Mouse (Mus musculus) forebrain, embryonic 11.5 days (tissue): ENCODE results near the gene Rab11fip3. TPM values are rescaled to one million over a fixed set of nuclear protein-coding genes. Genes with fewer than 3 reads are reported as not detected.

ENCODE experiments used
- ATAC-seq: fragments of 200-750 bp; cut with Nextera tagmentation; replicated peaks from 2 replicates; pipeline ENCODE4 v1.8.0; 2017; ENCODE audit warnings: moderate TSS enrichment; ENCODE audit not compliant: low FRiP score
- DNase-seq: peaks from one replicate; pipeline ENCODE4 v3.0.0-alpha.2; 2017; ENCODE audit warnings: low spot score
- H3K27ac ChIP-seq: fragments of 300-500 bp; sonication (generic); 2 replicates; pipeline ENCODE4 v1.5.1; 2014; ENCODE audit warnings: low read depth, low read length
- H3K27me3 ChIP-seq: fragments of 300-500 bp; sonication (generic); 2 replicates; pipeline ENCODE4 v1.6.1; 2014; ENCODE audit warnings: mild to moderate bottlenecking, low read length, mixed read lengths; ENCODE audit not compliant: control insufficient read depth, insufficient read depth
- H3K36me3 ChIP-seq: fragments of 300-500 bp; sonication (generic); 2 replicates; pipeline ENCODE4 v1.6.1; 2014; ENCODE audit warnings: mild to moderate bottlenecking, low read length, moderate library complexity, mixed read lengths; ENCODE audit not compliant: control insufficient read depth, insufficient read depth
- H3K4me1 ChIP-seq: fragments of 300-500 bp; sonication (generic); replicated peaks from 2 replicates; pipeline ENCODE4 v1.6.1; 2014; ENCODE audit warnings: low read length, mixed read lengths; ENCODE audit not compliant: control insufficient read depth, insufficient read depth
- H3K4me2 ChIP-seq: fragments of 300-500 bp; sonication (generic); 2 replicates; pipeline ENCODE4 v1.6.1; 2014; ENCODE audit warnings: low read depth, mild to moderate bottlenecking, low read length, moderate library complexity, mixed read lengths; ENCODE audit not compliant: severe bottlenecking
- H3K4me3 ChIP-seq: fragments of 300-500 bp; sonication (generic); 2 replicates; pipeline ENCODE4 v1.5.1; 2014; ENCODE audit warnings: low read depth, low read length
- H3K9ac ChIP-seq: fragments of 300-500 bp; sonication (generic); 2 replicates; pipeline ENCODE4 v1.6.1; 2014; ENCODE audit warnings: low read length
- H3K9me3 ChIP-seq: fragments of 300-500 bp; sonication (generic); 2 replicates; pipeline ENCODE4 v1.6.1; 2016; ENCODE audit warnings: low read length, mixed read lengths; ENCODE audit not compliant: control insufficient read depth
- WGBS: fragments of 180-500 bp; shearing (Covaris S2); extraction: QIAGEN DNeasy Blood & Tissue Kit; methylation state at CpG from one replicate; pipeline ENCODE4 v1.1.7; 2014; 5-methylcytosine and 5-hydroxymethylcytosine counted together
- polyA plus RNA-seq: library from polyadenylated mRNA; unstranded; fragments of >200 nt; fragmentation: Nextera tagmentation; extraction: Ambion mirVana; gene quantifications from 2 replicates; pipeline ENCODE4 v1.2.1, GENCODE M21; 2014

Gene Rab11fip3
- polyA plus RNA-seq, 1 experiment from 2014 or later = 35.1 TPM

DNA sequence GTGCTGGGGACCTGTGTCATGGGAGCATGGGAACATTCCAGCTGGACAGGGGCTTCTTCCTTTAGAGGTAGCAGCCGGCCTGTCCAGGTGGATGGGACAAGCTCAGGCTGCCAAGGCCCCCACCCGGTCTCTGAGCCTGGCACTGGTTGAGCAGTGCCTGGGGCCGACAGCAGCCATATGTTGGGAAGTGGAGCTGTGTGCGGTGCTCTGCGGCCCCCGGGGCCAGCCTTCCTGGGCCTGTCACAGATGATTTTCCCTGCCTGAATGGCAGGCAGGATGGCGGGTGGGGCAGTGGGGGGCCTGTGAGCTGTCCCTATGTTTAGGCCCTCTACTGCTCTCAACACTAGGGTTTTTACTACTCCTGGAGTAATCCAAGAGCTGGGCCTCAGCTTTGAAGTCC is 113.2 kb downstream of the Rab11fip3 start:
- Histone ChIP-seq H3K4me2 (no peak overlapping the region), H3K9me3 (no peaks in the 10 kb centered on the region), H3K9ac (no peak overlapping the region), H3K27me3 (peaks cover 23% of the 10 kb centered on the region), H3K36me3 (no peaks in the 10 kb centered on the region), H3K4me1 (peaks cover 9% of the 10 kb centered on the region; the same call in 1 of the 2 replicates), H3K27ac (no peak overlapping the region), H3K4me3 (no peak overlapping the region)
- ATAC-seq = no peak
- 90% methylated on average over 7 of the region's 7 CpGs for WGBS
- DNase-seq = no peak

DNA sequence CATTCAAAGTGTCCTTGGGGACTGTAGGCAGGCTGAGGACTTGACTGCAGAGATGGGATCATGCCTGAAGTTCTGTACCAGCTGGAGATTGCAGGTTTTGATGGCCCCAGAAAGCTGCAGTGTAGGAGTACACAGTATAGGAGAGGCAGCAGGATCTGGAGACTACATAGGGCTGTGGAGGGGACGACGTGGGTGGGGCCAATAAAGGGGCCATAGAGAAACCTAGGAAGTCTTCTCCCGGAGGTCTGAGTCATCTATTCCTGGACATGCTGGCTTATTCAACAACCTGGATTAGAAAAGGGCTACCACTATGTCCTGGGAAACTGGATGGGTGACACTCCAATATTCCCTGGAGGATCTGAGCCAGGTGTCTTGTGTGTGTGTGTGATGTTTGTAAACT is 113.6 kb downstream of the Rab11fip3 start:
- DNase-seq = no peak
- no peak overlapping the region for H3K4me3 ChIP-seq
- H3K4me2 ChIP-seq = no peak overlapping the region
- peaks cover 27% of the 10 kb centered on the region for H3K27me3 ChIP-seq
- H3K9me3 ChIP-seq = no peaks in the 10 kb centered on the region
- H3K36me3 ChIP-seq = no peaks in the 10 kb centered on the region
- 69% methylated on average over 3 of the region's 3 CpGs for WGBS
- no peak overlapping the region for H3K9ac ChIP-seq
- ATAC-seq = no peak
- peaks cover 9% of the 10 kb centered on the region; the same call in 1 of the 2 replicates for H3K4me1 ChIP-seq
- no peak overlapping the region for H3K27ac ChIP-seq

GRCm38 (mm10) chr17:25954671-25955070 is 114.7 kb downstream of the Rab11fip3 start:
- ATAC-seq (no peak), DNase-seq (no peak)
- Histone ChIP-seq H3K4me1 (peaks cover 9% of the 10 kb centered on the region; the same call in 1 of the 2 replicates), H3K4me3 (no peak overlapping the region), H3K4me2 (no peak overlapping the region), H3K27ac (no peak overlapping the region), H3K36me3 (no peaks in the 10 kb centered on the region), H3K9ac (no peak overlapping the region), H3K27me3 (peaks cover 33% of the 10 kb centered on the region), H3K9me3 (no peaks in the 10 kb centered on the region)
- 76% methylated on average over 2 of the region's 2 CpGs for WGBS

DNA sequence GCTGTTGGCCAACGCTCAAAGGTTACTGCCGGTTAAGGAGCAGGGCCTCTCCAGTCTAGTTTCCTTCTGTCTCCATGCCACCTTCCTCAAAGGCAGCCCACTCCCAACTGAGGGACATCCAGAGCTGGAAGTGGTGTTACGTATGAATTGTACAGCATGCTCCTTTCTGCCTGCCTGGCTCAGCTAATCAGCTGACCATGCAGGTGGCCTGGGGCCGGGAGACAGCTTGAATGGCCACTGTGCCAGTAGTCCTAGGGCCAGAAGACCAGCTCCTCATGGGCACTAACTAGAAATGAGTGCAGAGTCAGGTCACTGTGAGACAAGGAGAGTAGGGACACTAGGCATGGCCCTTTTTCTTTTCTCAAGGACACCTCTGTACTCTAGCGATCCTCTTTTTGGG is 116.2 kb downstream of the Rab11fip3 start:
- no peak overlapping the region for H3K4me2 ChIP-seq
- H3K4me3 ChIP-seq = no peak overlapping the region
- no peak overlapping the region for H3K27ac ChIP-seq
- no peak overlapping the region for H3K9ac ChIP-seq
- H3K9me3 ChIP-seq = no peaks in the 10 kb centered on the region
- no peaks in the 10 kb centered on the region for H3K36me3 ChIP-seq
- ATAC-seq = no peak
- WGBS = 70% methylated on average over 5 of the region's 5 CpGs
- peaks cover 9% of the 10 kb centered on the region; the same call in 1 of the 2 replicates for H3K4me1 ChIP-seq
- DNase-seq = no peak
- H3K27me3 ChIP-seq = peaks cover 33% of the 10 kb centered on the region

DNA sequence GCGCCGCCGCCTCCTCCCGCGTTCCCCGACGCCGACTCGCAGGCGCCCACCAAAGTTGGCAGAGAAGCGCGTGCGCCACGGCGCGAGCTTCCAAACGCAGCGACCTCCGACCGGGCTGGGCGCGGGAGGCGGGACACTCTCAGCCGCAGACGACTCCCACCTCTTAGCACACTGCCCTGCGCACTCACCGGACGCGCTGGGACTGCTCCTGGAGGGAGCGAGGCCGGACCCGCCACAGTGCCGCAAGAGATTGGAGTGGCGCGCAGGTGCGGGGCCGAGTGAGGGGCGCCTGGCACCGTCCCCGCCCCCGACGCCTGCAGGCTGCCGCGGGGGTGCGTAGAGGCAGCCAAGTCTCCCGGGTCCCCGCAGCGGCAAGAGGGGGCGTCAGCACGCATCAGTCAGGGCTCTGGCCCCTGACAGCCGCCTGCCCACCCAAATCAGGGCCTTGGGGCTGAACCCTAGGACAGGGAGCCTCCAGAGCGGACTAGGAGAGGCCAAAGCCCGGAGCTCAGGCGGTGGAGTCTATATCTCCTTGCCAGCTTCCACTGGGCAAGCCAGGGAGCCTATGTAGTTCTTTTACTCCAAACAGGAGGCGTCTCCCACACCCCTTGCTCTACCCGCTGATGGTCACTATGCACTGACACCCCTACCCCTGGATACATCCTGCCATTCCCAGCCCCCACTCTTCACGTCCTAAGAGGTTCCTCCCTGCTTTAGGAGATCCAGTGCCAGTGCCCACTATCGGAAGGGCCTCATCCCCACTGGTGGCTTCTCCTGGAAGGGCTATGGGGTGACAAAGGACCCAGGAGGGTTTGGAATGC is 117.3 kb downstream of the Rab11fip3 start, which contains the start of gene A930017K11Rik:
Gene A930017K11Rik (minus strand): TSS at position 763 of the 821 bp plus-strand sequence.
- no peaks in the 10 kb centered on the region for H3K9me3 ChIP-seq
- H3K4me3 ChIP-seq = peak within 1 kb of the TSS; percentile 25
- 1% methylated on average over 58 of the region's 58 CpGs for whole genome bisulfite sequencing
- H3K9ac ChIP-seq = no peak within 1 kb of the TSS
- peaks cover 9% of the 10 kb centered on the region; the same call in 1 of the 2 replicates for H3K4me1 ChIP-seq
- no peak within 1 kb of the TSS for H3K27ac ChIP-seq
- no peaks in the 10 kb centered on the region for H3K36me3 ChIP-seq
- peaks cover 33% of the 10 kb centered on the region for H3K27me3 ChIP-seq
- H3K4me2 ChIP-seq = peak within 1 kb of the TSS; percentile 48
- DNase-seq = no peak
- no peak for ATAC-seq

DNA sequence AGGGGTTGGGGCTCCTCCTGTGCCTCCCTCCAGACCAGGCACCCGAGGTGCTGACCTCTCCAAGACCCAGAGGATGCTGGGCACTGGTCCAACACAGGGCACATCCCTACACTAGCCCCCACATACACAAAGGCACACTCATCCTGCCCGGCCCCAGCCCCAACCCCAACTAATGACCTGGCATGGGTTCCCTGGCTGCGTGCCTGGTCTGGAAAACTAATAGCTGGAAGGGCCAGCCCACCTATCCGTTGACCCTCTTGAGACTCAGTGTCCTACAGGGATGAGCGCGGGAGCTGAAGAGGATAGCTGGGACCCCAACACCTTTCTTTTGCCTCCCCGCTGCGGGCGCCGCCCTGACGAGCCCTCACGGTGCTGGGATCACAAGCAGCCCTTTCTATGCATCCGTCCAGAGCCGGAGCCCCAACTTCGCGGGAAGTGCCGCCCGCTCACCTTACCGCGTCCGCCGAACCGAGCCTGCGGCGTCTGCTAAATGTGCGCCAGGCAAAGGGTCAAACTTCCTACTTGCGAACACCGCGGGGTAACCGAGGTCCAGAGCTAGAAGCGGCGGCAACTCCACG is 118.0 kb downstream of the Rab11fip3 start:
- peak overlapping the region; percentile 48 for H3K4me2 ChIP-seq
- H3K36me3 ChIP-seq = no peaks in the 10 kb centered on the region
- H3K27ac ChIP-seq = no peak overlapping the region
- no peak for DNase-seq
- H3K27me3 ChIP-seq = peaks cover 33% of the 10 kb centered on the region
- 2% methylated on average over 33 of the region's 33 CpGs for WGBS
- H3K9me3 ChIP-seq = no peaks in the 10 kb centered on the region
- H3K9ac ChIP-seq = no peak overlapping the region
- peaks cover 9% of the 10 kb centered on the region; the same call in 1 of the 2 replicates for H3K4me1 ChIP-seq
- peak overlapping the region; percentile 25 for H3K4me3 ChIP-seq
- ATAC-seq = no peak

GRCm38 (mm10) chr17:25950706-25951105 is 118.6 kb downstream of the Rab11fip3 start:
- Histone ChIP-seq H3K9me3 (no peaks in the 10 kb centered on the region), H3K4me2 (no peak overlapping the region), H3K4me1 (peaks cover 9% of the 10 kb centered on the region; the same call in 1 of the 2 replicates), H3K9ac (no peak overlapping the region), H3K4me3 (no peak overlapping the region), H3K27ac (no peak overlapping the region), H3K36me3 (no peaks in the 10 kb centered on the region), H3K27me3 (peaks cover 33% of the 10 kb centered on the region)
- 7% methylated on average over 3 of the region's 3 CpGs for WGBS
- no peak for DNase-seq
- ATAC-seq = no peak

DNA sequence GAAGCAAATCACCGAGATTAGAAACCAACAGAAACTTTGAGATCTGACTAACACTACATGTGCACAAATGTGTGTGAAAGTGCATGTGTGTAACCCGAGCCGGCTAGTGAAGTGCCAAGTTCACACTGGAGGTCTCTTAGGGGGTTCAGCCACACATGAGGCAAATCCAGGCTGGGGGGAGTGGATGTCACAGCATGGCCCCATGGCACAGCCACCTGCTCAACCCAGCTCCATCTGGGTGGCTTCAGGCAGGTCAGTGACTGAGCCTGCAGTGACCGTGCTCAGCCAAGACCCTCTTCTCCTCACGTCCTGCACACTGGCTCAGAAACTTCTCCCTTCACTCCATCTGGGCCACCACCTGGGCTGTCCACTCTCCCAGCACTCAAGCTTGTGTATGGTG is 119.4 kb downstream of the Rab11fip3 start:
- Histone ChIP-seq H3K36me3 (no peaks in the 10 kb centered on the region), H3K4me3 (no peak overlapping the region), H3K9me3 (no peaks in the 10 kb centered on the region), H3K9ac (no peak overlapping the region), H3K4me1 (peaks cover 9% of the 10 kb centered on the region; the same call in 1 of the 2 replicates), H3K27ac (no peak overlapping the region), H3K4me2 (no peak overlapping the region), H3K27me3 (peaks cover 33% of the 10 kb centered on the region)
- WGBS = 84% methylated on average over 5 of the region's 5 CpGs
- ATAC-seq (no peak), DNase-seq (no peak)
